Mouse (Mus musculus) bone marrow, adult 2 months (tissue): Measurements from ENCODE around the gene Psmb6. TPM values are rescaled to one million over a fixed set of nuclear protein-coding genes. Genes with fewer than 3 reads are reported as not detected.
A peak's percentile ranks its signal among the peaks of the same experiment; 100 is the strongest.

ENCODE experiments used
- H3K27ac ChIP-seq: fragments of 200-500 bp; 2 replicates; pipeline ENCODE4 v1.5.1; 2012; ENCODE audit warnings: low read depth, mild to moderate bottlenecking, control low read depth, inconsistent platforms, low read length; ENCODE audit not compliant: control insufficient read depth, poor library complexity, insufficient read depth
- H3K4me1 ChIP-seq: fragments of 200-500 bp; 2 replicates; pipeline ENCODE4 v1.6.1; 2011; ENCODE audit warnings: low read length; ENCODE audit not compliant: control insufficient read depth, insufficient read depth
- H3K4me3 ChIP-seq: fragments of 200-500 bp; replicated peaks from 2 replicates; pipeline ENCODE3; 2011; ENCODE audit warnings: mild to moderate bottlenecking, low read depth, low read length, control low read depth; ENCODE audit not compliant: control insufficient read depth
- CTCF ChIP-seq: fragments of 200-500 bp; IDR thresholded peaks from 2 replicates; pipeline ENCODE4 v1.5.1; 2011; ENCODE audit warnings: low read length, control low read depth; ENCODE audit not compliant: control insufficient read depth, insufficient read depth
- POLR2A ChIP-seq: fragments of 200-500 bp; IDR thresholded peaks from 2 replicates; pipeline ENCODE4 v1.6.1; 2011; ENCODE audit warnings: low read depth, mild to moderate bottlenecking, control low read depth, low read length, borderline replicate concordance; ENCODE audit not compliant: control insufficient read depth
- WGBS: fragments of 180-500 bp; shearing (Covaris S2); methylation state at CpG from one replicate; pipeline ENCODE4 v1.1.7; 2018; 5-methylcytosine and 5-hydroxymethylcytosine counted together
- polyA plus RNA-seq: library from polyadenylated mRNA; stranded (reverse); fragments of >200 nt; gene quantifications from 2 replicates; pipeline ENCODE4 v1.2.4, GENCODE M21; 2011; ENCODE audit warnings: low replicate concordance; ENCODE audit not compliant: missing spikeins, insufficient read depth, insufficient read length

Psmb6 gene
- 90.4 and 129 TPM in 2 replicates for polyA plus RNA-seq

DNA sequence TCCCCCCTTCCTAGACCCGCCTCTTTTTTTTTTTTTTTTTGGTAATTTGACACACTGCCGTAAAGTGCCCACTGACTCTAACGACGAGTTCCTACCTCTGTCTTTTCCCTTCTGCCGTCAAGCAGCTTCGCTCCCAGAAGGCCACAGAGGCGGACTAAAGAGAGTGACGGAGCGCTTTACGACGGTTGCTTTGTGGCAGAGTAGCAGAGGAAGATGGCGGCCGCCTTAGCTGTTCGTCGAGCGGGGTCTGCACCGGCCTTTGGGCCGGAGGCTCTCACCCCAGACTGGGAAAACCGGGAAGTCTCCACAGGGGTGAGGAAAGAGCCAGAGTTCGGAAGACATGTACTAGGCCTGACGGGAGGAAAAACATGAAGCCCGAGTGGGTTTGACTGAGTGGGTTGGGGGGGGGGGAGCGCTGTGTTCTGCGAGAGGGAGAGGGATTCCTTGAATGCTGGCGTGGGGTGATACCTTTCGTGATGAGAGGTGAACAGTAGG lies at the start of gene Psmb6:
TSS of gene Psmb6 (plus strand) at position 184 of the 495 bp plus-strand sequence.
- TF ChIP-seq POLR2A (peak; percentile 73; the same call in 1 of the 2 replicates), CTCF (no peak)
- Histone ChIP-seq H3K4me1 (no peaks in the 10 kb centered on the region; the same call in 1 of the 2 replicates), H3K4me3 (peak within 1 kb of the TSS; percentile 84), H3K27ac (no peak within 1 kb of the TSS)
- under 1% methylated on average over 26 of the region's 26 CpGs for WGBS

DNA sequence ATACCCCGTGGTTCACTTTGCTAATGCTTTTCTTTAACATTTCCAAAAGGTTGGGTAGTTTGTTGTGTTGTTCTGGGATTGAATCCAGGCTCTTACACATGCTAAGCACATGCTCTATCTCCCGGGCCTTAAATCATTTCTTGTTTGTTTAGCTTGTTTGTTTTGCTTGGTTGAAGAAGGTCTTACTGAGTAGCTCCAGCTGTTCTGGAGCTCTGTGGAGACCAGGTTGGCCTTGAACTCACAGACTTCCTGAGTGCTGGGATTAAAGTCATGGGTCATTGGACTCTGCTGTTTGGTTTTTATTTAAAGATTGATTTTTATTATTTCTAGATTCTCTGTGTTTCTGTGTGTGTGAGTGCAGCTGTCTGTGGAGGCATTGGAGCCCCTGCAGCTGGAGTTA lies 39.7 kb upstream of the Psmb6 start:
- TF ChIP-seq POLR2A, result no peak
- TF ChIP-seq CTCF, result no peak
- 70% methylated on average over 2 of the region's 2 CpGs for WGBS
- Histone ChIP-seq H3K4me3 (no peak overlapping the region), H3K4me1 (no peaks in the 10 kb centered on the region), H3K27ac (no peak overlapping the region)

DNA sequence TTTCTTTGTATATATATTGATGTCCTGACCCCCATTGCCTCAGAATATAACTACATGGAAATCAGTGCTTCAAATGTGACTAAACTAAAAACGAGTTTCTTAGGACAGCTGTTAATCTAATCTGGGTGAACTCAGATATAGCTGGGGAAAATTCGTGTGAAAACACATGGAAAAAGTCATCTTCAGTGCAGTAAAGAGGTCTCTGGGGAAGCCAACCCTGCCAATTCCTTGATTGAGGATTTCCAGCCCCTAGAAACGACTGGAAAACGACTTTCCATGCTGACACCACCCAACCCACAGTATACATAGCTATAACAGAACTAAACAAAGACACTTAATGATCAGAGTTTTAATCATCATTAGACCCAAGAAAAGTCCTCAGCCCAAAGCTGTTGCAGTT lies 37.4 kb upstream of the Psmb6 start:
- WGBS, result 63% methylated on average over 4 of the region's 4 CpGs
- no peaks in the 10 kb centered on the region for H3K4me1 ChIP-seq
- TF ChIP-seq CTCF (no peak), POLR2A (no peak)
- no peak overlapping the region for H3K4me3 ChIP-seq
- H3K27ac ChIP-seq, result no peak overlapping the region

DNA sequence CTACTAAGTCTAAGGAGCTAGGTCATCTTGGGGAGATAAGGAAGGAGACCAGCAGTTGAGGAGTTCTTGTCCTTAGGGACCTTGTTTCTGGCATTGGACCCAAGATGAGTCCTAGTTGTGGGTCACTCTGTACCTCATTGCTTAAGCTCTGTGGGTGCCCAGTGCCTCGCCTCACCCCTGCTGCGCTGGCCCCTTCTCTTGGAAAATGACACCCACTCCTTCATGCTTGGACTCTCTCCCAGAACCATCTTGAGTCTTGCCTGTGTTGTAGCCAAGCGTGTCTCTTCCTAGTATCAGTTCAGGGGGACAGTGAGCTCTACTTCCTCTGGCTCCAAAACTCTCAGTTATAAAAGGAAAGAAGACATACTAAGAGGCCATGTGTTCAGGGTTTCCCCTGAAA lies 36.0 kb upstream of the Psmb6 start:
- WGBS, result 69% methylated on average over 3 of the region's 3 CpGs
- Histone ChIP-seq H3K4me1 (no peaks in the 10 kb centered on the region), H3K4me3 (no peak overlapping the region), H3K27ac (no peak overlapping the region; the same call in 1 of the 2 replicates)
- TF ChIP-seq CTCF (no peak), POLR2A (no peak)

DNA sequence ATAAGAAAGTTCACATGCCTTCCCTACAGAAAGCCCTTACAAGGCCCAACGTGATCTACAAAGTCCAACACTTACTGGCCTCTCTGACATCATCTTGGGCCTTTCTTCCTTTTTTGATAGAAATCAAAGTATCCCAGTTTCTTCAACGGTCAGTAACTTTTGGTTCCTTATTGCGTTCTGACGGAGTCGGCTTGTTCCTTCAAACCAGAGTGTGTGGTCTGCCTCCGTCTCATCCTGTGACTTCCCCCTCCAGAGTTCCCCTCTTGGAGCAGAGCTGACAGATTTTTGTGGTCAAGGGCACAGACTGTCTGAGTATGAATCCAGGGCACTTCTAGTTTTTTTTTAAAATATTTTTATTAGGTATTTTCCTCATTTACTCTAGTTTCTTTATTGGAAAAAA lies 35.5 kb upstream of the Psmb6 start:
- Histone ChIP-seq H3K27ac (no peak overlapping the region), H3K4me3 (no peak overlapping the region), H3K4me1 (no peaks in the 10 kb centered on the region)
- WGBS, result 6% methylated on average over 6 of the region's 6 CpGs
- no peak for TF ChIP-seq CTCF
- TF ChIP-seq POLR2A, result no peak

DNA sequence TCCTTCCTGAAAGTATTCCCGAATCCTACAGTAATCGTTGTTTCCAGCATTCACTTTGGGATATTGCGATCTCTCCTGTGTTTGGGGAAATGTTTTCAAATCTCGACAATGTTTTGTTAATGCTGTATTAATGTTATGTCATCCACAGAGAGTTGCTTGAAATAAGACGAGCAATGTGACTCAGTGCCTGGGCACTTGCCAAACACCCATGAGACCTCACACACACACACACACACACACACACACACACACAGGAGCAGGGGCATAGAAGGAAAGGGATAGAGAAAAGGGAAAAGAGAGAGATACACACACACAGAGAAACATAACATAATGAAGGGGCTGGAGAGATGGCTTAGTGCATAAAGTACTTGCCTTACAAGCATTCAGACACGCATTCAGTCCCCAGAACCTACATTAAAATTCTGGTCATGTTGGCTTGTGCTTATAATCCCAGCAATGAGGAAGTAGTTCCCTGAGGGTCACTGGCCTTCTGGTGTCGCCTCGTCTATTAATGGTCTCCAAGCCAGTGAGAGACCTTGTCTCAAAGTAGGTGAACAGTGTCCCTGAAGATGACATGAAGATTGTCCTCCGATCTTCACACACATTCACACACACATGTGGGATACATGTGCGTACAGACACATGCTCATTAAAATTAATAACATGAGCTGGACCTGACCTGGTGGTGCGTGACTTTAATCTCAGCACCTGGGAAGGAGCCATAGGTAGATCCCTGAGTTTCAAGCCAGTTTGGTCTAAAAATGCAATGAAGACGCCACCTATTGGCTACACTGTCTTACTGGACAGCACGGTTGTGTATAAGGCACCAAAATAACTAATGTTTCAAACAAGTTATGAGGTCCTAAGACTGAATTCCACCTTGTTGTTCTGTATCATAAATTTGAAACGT lies 25.3 kb upstream of the Psmb6 start:
- Histone ChIP-seq H3K27ac (no peak overlapping the region), H3K4me3 (no peak overlapping the region), H3K4me1 (no peaks in the 10 kb centered on the region)
- 59% methylated on average over 14 of the region's 14 CpGs for WGBS
- TF ChIP-seq CTCF (no peak), POLR2A (no peak)

DNA sequence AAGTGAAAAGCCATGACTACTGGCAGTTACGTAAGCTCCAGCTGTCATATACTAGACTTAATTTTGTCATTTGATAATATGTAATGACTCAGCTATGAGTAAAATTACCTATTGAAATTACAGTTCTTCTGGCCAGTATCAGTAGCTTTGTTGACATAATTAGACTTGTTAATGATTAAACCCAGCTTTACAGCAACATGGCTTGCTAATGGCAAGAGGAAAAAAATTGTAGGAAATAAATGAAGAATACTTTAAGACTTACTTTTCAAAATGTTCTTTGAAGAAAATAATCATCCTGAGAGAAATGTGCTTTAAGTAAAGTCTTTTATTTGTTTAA lies 24.7 kb upstream of the Psmb6 start:
- H3K27ac ChIP-seq, result no peak overlapping the region
- TF ChIP-seq CTCF, result no peak
- no peak for TF ChIP-seq POLR2A
- H3K4me3 ChIP-seq, result no peak overlapping the region
- H3K4me1 ChIP-seq, result no peaks in the 10 kb centered on the region
- 70% methylated on average over 1 of the region's 1 CpGs for WGBS

DNA sequence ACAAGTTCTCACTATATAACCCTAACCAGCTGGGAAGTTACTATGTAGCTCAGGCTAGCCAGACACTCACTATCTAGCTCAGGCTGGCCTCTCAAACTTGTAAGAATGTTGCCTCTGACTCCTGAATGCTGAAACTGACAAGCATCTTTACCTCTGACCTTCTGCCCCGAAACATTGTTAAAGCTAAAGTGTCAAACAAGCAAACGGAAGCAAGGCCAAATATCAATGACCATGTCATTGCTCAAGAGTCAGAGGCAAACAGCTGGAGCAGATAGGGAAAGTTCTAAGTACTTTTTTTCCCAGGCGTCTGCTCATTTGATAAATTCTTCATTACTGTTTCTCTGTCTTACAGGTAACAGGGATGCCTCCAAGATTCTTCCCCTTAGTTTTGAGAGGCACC lies 23.1 kb upstream of the Psmb6 start:
- no peak overlapping the region for H3K27ac ChIP-seq
- TF ChIP-seq CTCF (no peak), POLR2A (no peak)
- 72% methylated on average over 3 of the region's 3 CpGs for WGBS
- H3K4me1 ChIP-seq, result no peaks in the 10 kb centered on the region
- no peak overlapping the region for H3K4me3 ChIP-seq
